Mouse (Mus musculus): ENCODE data around the gene Ttyh2. TPM values are rescaled to one million over a fixed set of nuclear protein-coding genes. Genes with fewer than 3 reads are reported as not detected.

The Ttyh2 gene
- polyA plus RNA-seq, 1 experiment = 40.8 TPM

DNA sequence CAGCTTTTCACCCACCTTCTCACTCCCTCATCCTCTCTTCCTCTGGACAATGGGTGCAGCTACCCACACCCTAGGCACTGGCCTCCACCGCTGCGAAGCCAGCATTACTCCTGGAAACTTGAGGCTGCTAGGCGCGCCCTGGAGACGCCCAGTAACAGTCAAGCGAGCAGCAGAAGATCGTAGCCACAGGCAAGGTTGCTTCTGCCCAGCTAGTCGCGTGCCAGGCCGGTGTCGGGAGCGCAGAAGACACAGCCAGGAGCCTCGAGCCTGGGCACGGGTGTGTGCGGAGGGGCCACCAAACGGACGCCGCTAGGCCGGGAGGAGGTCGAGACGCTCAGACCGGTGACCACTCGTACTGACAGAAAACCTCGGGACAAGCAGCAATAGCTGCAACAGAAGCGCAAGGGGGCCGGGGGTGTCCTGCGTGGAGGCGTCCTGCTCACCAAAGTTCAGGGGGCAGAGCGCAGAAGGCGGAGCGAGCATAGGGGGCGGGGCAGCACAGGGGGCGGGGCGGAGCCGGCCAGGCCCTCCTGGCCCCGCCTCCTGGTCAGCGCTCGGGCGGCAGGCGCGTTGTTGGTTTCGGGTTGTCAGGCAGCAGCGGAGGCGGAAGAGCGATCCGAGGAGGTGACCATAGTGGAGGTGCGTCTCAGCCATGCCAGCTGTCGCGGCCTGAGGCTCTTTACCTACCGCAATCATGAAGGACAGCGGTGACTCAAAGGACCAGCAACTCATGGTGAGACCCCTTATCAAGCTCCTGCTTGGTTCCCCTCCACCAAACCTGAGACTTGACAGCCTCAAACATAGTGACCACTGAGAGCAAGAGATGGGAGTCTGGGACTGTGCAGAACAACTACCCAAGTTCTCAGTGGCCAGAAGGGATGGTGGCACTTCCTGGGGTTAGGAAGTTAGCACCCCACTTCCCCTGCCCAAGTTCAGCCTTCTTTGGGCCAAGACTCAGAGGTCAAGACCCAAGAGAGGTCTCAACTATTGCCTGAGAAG is 89.9 kb downstream of the Ttyh2 start, which contains the start of gene Kif19a:
Kif19a (plus strand) TSS at position 569 of the 999 bp plus-strand sequence.
- DNase-seq (ENCODE audit: low read depth) = no peak

DNA sequence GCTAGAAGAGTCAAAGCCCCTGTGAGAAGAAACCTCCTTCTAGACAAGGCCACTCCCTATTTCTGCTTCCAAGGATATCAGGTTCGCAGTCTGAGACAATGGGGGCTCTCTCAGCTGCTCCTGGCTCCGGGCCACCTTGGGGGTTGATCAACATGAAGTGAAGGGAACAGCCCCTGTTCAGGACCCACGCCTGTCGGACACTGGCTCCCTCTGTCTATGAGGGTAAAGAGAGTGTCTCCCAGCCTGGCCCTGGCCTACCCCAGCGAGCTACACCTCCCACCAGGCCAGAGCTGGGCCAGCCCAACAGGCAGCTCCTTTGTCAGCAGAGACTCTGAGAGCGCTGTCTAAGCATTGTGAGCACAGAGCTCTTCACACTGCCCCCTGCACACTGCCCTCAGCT is 94.7 kb downstream of the Ttyh2 start:
- DNase-seq (ENCODE audit: low read depth) = no peak

Other genes starting within 250 kb of the Ttyh2 start
- gene Rpl38, start 6.9 kb upstream of the Ttyh2 start, polyA plus RNA-seq (2012; rRNA removed) = 621 and 723 TPM in 2 replicates
- 1.6 and 2.0 TPM in 2 replicates for gene Dnaic2, start 52.0 kb downstream of the Ttyh2 start, polyA plus RNA-seq (2012; rRNA removed)
- 1.3 and 1.5 TPM in 2 replicates for gene Kif19a, start 90.0 kb downstream of the Ttyh2 start, polyA plus RNA-seq (2012; rRNA removed)
- gene Btbd17, start 120.5 kb downstream of the Ttyh2 start, polyA plus RNA-seq (2012; rRNA removed) = 4.5 and 8.2 TPM in 2 replicates
- 0.90 and 3.6 TPM in 2 replicates for gene Gpr142, start 123.5 kb downstream of the Ttyh2 start, polyA plus RNA-seq (2012; rRNA removed)
- 93.0 and 119 TPM in 2 replicates for gene Gprc5c, start 175.7 kb downstream of the Ttyh2 start, polyA plus RNA-seq (2012; rRNA removed)
- 4.1 and 5.6 TPM in 2 replicates for gene Cd300a, start 214.6 kb downstream of the Ttyh2 start, polyA plus RNA-seq (2012; rRNA removed)